Mouse (Mus musculus): ENCODE results near the gene Olfr1225.
"Not testable (repeated sequence)": the region's sequence is repeated elsewhere in the genome, so short reads cannot be mapped to it uniquely, and the experiment has no call there.

Gene Olfr1225

GRCm38 (mm10) chr2:89174569-89174968 is at the start of gene Olfr1225:
TSS of gene Olfr1225 (minus strand) at chr2:89174669.
- in situ Hi-C loops (cut with MboI; ENCODE audit: low sequenced_read_pairs): no loop called here

GRCm38 (mm10) chr2:89199948-89200347 is 25.5 kb upstream of the Olfr1225 start, which contains the start of gene Olfr1226:
TSS of gene Olfr1226 (minus strand) at chr2:89200048.
- in situ Hi-C loops (cut with MboI; ENCODE audit: low sequenced_read_pairs): no loop called here

DNA sequence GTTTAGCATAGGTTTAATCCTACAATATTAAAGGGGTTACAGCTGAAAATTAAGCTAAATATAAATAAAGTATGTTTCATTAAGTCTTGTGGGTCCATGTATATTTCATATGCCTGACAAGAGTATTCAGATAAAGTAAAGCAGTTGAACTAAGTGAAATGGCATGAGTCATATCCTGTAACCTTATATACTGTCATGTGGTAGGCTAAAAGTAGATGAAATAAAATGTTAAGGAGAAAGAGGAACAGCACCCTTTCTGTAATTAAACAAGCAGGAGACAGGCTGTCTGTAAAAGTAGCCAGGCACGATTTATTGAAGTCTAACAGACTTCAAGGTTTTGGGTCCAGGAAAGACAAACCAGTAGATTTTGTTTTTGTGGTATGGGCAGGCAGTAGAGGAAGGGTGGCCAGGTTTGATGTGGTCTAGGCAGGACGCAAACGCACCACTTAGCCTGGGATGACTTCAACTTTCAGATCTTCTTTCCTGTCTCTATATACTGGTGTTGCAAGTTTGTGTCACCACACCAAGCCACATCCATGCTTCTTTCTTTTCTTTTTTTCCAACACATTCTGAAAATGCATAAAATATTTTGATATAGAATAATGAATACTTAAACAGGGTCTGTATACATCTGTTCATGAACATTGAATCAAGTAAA is 22.0 kb upstream of the Olfr1225 start:
- in situ Hi-C loops (cut with MboI; ENCODE audit: low sequenced_read_pairs): no loop called here

- in situ Hi-C loops (cut with MboI; ENCODE audit: low sequenced_read_pairs): not testable (repeated sequence)
Observed at GRCm38 (mm10) chr2:89164711-89165110, 9.8 kb downstream of the Olfr1225 start.

DNA sequence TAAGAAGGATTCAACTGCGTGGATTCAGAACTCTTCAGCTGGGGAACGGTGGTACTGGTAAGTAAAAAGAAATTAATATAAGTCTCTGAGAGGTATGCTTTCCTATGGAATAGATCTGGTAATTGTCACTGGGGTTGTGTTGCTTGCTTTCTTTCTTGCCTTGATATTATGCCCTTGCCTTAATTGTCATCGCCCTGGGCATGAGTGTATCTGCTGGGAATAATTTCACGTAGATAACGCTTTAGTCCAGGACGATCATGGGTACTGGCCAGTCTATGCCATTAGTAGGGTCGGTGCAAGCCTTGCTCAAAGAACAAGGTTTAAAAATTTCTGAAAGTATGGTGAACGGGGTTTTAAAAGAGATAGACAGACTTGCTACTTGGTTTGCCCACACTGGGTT is 10.5 kb downstream of the Olfr1225 start, which contains the start of gene Olfr1224-ps1:
TSS of gene Olfr1224-ps1 (minus strand) at position 101 of the 400 bp plus-strand sequence.
- in situ Hi-C loops (cut with MboI; ENCODE audit: low sequenced_read_pairs): not testable (repeated sequence)

GRCm38 (mm10) chr2:89151460-89151859 is 23.0 kb downstream of the Olfr1225 start, which contains the start of gene Olfr1223:
TSS of gene Olfr1223 (minus strand) at chr2:89151560.
- in situ Hi-C loops (cut with MboI; ENCODE audit: low sequenced_read_pairs): no loop called here

GRCm38 (mm10) chr2:89132954-89133353 is 41.5 kb downstream of the Olfr1225 start, which contains the start of gene Olfr1222:
TSS of gene Olfr1222 (minus strand) at chr2:89133054.
- in situ Hi-C loops (cut with MboI; ENCODE audit: low sequenced_read_pairs): no loop called here

Measured in CH12F3 (cell line).